Mouse (Mus musculus): Measurements from ENCODE around the gene Rnf208. TPM values are rescaled to one million over a fixed set of nuclear protein-coding genes. Genes with fewer than 3 reads are reported as not detected.
A peak's percentile ranks its signal among the peaks of the same experiment; 100 is the strongest.

The Rnf208 gene
- total and polyA plus RNA-seq, 2 experiments from 2014 or later = 156 to 219 TPM

GRCm38 (mm10) chr2:25262795-25263622, 21.0 kb downstream of the Rnf208 start:
- 2% methylated on average over 81 of the region's 82 CpGs for WGBS
- H3K9me3 ChIP-seq (ENCODE audit: low read length) = no peaks in the 10 kb centered on the region
- H3K4me3 ChIP-seq (ENCODE audit: low read length) = peak overlapping the region; percentile 60
- peak overlapping the region; percentile 71 for H3K27ac ChIP-seq
- peaks cover 43% of the 10 kb centered on the region for H3K4me1 ChIP-seq (ENCODE audit: insufficient read depth, low read length)
- H3K4me2 ChIP-seq (ENCODE audit: low read depth, low read length) = peak overlapping the region; percentile 76
- H3K36me3 ChIP-seq (ENCODE audit: insufficient read depth, low read length) = no peaks in the 10 kb centered on the region
- peak; percentile 61 for DNase-seq (ENCODE audit: low spot score)
- peak overlapping the region; percentile 66 for H3K9ac ChIP-seq (replicated peaks; ENCODE audit: low read length)
- no peaks in the 10 kb centered on the region for H3K27me3 ChIP-seq (ENCODE audit: insufficient read depth, low read length)
- no peak for TF ChIP-seq CTCF (IDR thresholded peaks at IDR 0.05; ENCODE audit: low read depth)
- no peak for ATAC-seq

- H3K27ac ChIP-seq = peak overlapping the region; percentile 71
These were observed 21.7 kb downstream of the Rnf208 start for GRCm38 (mm10) chr2:25263623-25264285.

GRCm38 (mm10) chr2:25264286-25264660, 22.2 kb downstream of the Rnf208 start:
- TF ChIP-seq CTCF (IDR thresholded peaks at IDR 0.05; ENCODE audit: low read depth) = no peak
- Histone ChIP-seq H3K4me1 (ENCODE audit: insufficient read depth, low read length) (peaks cover 44% of the 10 kb centered on the region), H3K36me3 (ENCODE audit: insufficient read depth, low read length) (peaks cover 8% of the 10 kb centered on the region; the same call in 1 of the 2 replicates), H3K27me3 (ENCODE audit: insufficient read depth, low read length) (no peaks in the 10 kb centered on the region), H3K9ac (replicated peaks; ENCODE audit: low read length) (peak overlapping the region; percentile 66; the same call in 1 of the 2 replicates), H3K4me2 (ENCODE audit: low read depth, low read length) (peak overlapping the region; percentile 76), H3K9me3 (ENCODE audit: low read length) (no peaks in the 10 kb centered on the region), H3K27ac (peak overlapping the region; percentile 71; the same call in 1 of the 2 replicates), H3K4me3 (ENCODE audit: low read length) (peak overlapping the region; percentile 60)
- 71% methylated on average over 5 of the region's 5 CpGs for WGBS
- DNase-seq (ENCODE audit: low spot score) (no peak), ATAC-seq (no peak)

More at GRCm38 (mm10) chr2:25263623-25264285, 21.7 kb downstream of the Rnf208 start:
- H3K9me3 ChIP-seq (ENCODE audit: low read length) = no peaks in the 10 kb centered on the region
- no peaks in the 10 kb centered on the region for H3K27me3 ChIP-seq (ENCODE audit: insufficient read depth, low read length)
- H3K4me1 ChIP-seq (ENCODE audit: insufficient read depth, low read length) = peaks cover 44% of the 10 kb centered on the region
- WGBS = 13% methylated on average over 12 of the region's 12 CpGs
- ATAC-seq = no peak
- peak overlapping the region; percentile 60 for H3K4me3 ChIP-seq (ENCODE audit: low read length)
- H3K9ac ChIP-seq (replicated peaks; ENCODE audit: low read length) = peak overlapping the region; percentile 66
- H3K36me3 ChIP-seq (ENCODE audit: insufficient read depth, low read length) = peaks cover 2% of the 10 kb centered on the region; the same call in 1 of the 2 replicates
- H3K4me2 ChIP-seq (ENCODE audit: low read depth, low read length) = peak overlapping the region; percentile 76
- no peak for TF ChIP-seq CTCF (IDR thresholded peaks at IDR 0.05; ENCODE audit: low read depth)
- peak; percentile 37 for DNase-seq (ENCODE audit: low spot score)

- peak overlapping the region; percentile 81; the same call in 1 of the 2 replicates for H3K27ac ChIP-seq
- no peaks in the 10 kb centered on the region for H3K9me3 ChIP-seq (ENCODE audit: low read length)
- ATAC-seq = no peak
- peak overlapping the region; percentile 66; the same call in 1 of the 2 replicates for H3K9ac ChIP-seq (replicated peaks; ENCODE audit: low read length)
- peak overlapping the region; percentile 60 for H3K4me3 ChIP-seq (ENCODE audit: low read length)
- TF ChIP-seq CTCF (IDR thresholded peaks at IDR 0.05; ENCODE audit: low read depth) = no peak
- peaks cover 44% of the 10 kb centered on the region for H3K4me1 ChIP-seq (ENCODE audit: insufficient read depth, low read length)
- no peaks in the 10 kb centered on the region for H3K27me3 ChIP-seq (ENCODE audit: insufficient read depth, low read length)
- DNase-seq (ENCODE audit: low spot score) = no peak
- WGBS = 43% methylated on average over 3 of the region's 3 CpGs
- peaks cover 13% of the 10 kb centered on the region; the same call in 1 of the 2 replicates for H3K36me3 ChIP-seq (ENCODE audit: insufficient read depth, low read length)
- H3K4me2 ChIP-seq (ENCODE audit: low read depth, low read length) = peak overlapping the region; percentile 76
These were observed 22.8 kb downstream of the Rnf208 start for GRCm38 (mm10) chr2:25264851-25265250.

GRCm38 (mm10) chr2:25265897-25266656, 24.0 kb downstream of the Rnf208 start:
- Histone ChIP-seq H3K27ac (peak overlapping the region; percentile 81), H3K9ac (replicated peaks; ENCODE audit: low read length) (peak overlapping the region; percentile 21), H3K4me2 (ENCODE audit: low read depth, low read length) (peak overlapping the region; percentile 76), H3K4me3 (ENCODE audit: low read length) (peak overlapping the region; percentile 60), H3K36me3 (ENCODE audit: insufficient read depth, low read length) (peaks cover 23% of the 10 kb centered on the region; the same call in 1 of the 2 replicates), H3K9me3 (ENCODE audit: low read length) (no peaks in the 10 kb centered on the region), H3K27me3 (ENCODE audit: insufficient read depth, low read length) (no peaks in the 10 kb centered on the region), H3K4me1 (ENCODE audit: insufficient read depth, low read length) (peaks cover 47% of the 10 kb centered on the region)
- DNase-seq (ENCODE audit: low spot score) (peak; percentile 80), ATAC-seq (peak; percentile 13)
- no peak for TF ChIP-seq CTCF (IDR thresholded peaks at IDR 0.05; ENCODE audit: low read depth)
- WGBS = 40% methylated on average over 6 of the region's 6 CpGs

GRCm38 (mm10) chr2:25266720-25267119, 24.7 kb downstream of the Rnf208 start:
- no peak for ATAC-seq
- peak overlapping the region; percentile 60 for H3K4me3 ChIP-seq (ENCODE audit: low read length)
- peak; percentile 49 for DNase-seq (ENCODE audit: low spot score)
- no peaks in the 10 kb centered on the region for H3K9me3 ChIP-seq (ENCODE audit: low read length)
- TF ChIP-seq CTCF (IDR thresholded peaks at IDR 0.05; ENCODE audit: low read depth) = no peak
- peaks cover 53% of the 10 kb centered on the region for H3K4me1 ChIP-seq (ENCODE audit: insufficient read depth, low read length)
- H3K36me3 ChIP-seq (ENCODE audit: insufficient read depth, low read length) = peaks cover 23% of the 10 kb centered on the region; the same call in 1 of the 2 replicates
- peak overlapping the region; percentile 76 for H3K4me2 ChIP-seq (ENCODE audit: low read depth, low read length)
- H3K9ac ChIP-seq (replicated peaks; ENCODE audit: low read length) = peak overlapping the region; percentile 21
- H3K27ac ChIP-seq = peak overlapping the region; percentile 81
- 18% methylated on average over 2 of the region's 2 CpGs for WGBS
- H3K27me3 ChIP-seq (ENCODE audit: insufficient read depth, low read length) = no peaks in the 10 kb centered on the region
